Mouse (Mus musculus) liver, postnatal 0 days (tissue): Measurements from ENCODE around the gene Ppid.

Experiments used
- CTCF ChIP-seq: sonication (generic); IDR thresholded peaks from 2 replicates; pipeline ENCODE4 v1.5.1; 2016; ENCODE audit warnings: antibody characterized with exemption, low read depth
- EP300 ChIP-seq: IDR thresholded peaks from 2 replicates; pipeline ENCODE4 v1.6.1; 2016; ENCODE audit warnings: antibody characterized with exemption, low read depth, mild to moderate bottlenecking

- TF ChIP-seq CTCF (no peak), EP300 (no peak)
These were observed 30.6 kb upstream of the Ppid start for GRCm38 (mm10) chr3:79560555-79560954.
